Mouse (Mus musculus): ENCODE data around the gene Vwa3b. TPM values are rescaled to one million over a fixed set of nuclear protein-coding genes. Genes with fewer than 3 reads are reported as not detected.

Gene Vwa3b
- 0.90 TPM for polyA plus RNA-seq (2014; fragmentation: Illumina TruSeq; extraction: RNeasy Lipid Tissue Mini Kit (QIAGEN cat#74804); ENCODE audit: low read depth, low replicate concordance)

GRCm38 (mm10) chr1:37025962-37026686 lies at the start of gene Vwa3b:
Gene Vwa3b (plus strand): TSS chr1:37026596.

GRCm38 (mm10) chr1:37214144-37214543 lies 187.7 kb downstream of the Vwa3b start, which contains the start of gene Cnga3:
Gene Cnga3 (plus strand): TSS chr1:37214434.

Other genes starting within 250 kb of the Vwa3b start
- gene Tmem131, start 82.9 kb upstream of the Vwa3b start, polyA plus RNA-seq (2014; fragmentation: Illumina TruSeq; extraction: RNeasy Lipid Tissue Mini Kit (QIAGEN cat#74804); ENCODE audit: low read depth, low replicate concordance), result 11.2 TPM
- not detected for gene Cnga3, start 187.8 kb downstream of the Vwa3b start, polyA plus RNA-seq (2014; fragmentation: Illumina TruSeq; extraction: RNeasy Lipid Tissue Mini Kit (QIAGEN cat#74804); ENCODE audit: low read depth, low replicate concordance)

All from liver, adult 10 weeks (tissue).